Mouse (Mus musculus) hindbrain, embryonic 14.5 days (tissue): ENCODE data around the gene Mdga1. TPM values are rescaled to one million over a fixed set of nuclear protein-coding genes. Genes with fewer than 3 reads are reported as not detected.

Experiments
- ATAC-seq: fragments of 200-750 bp; cut with Nextera tagmentation; 2 replicates; pipeline ENCODE4 v1.8.0; 2017; ENCODE audit warnings: moderate number of reproducible peaks, mild to moderate bottlenecking, moderate TSS enrichment, moderate library complexity; ENCODE audit not compliant: low FRiP score
- DNase-seq: peaks from one replicate; pipeline ENCODE4 v3.0.0-alpha.2; 2015; ENCODE audit warnings: low spot score
- H3K27ac ChIP-seq: fragments of 300-500 bp; sonication (generic); 2 replicates; pipeline ENCODE4 v1.5.1; 2014; ENCODE audit warnings: mild to moderate bottlenecking, moderate library complexity
- H3K27me3 ChIP-seq: fragments of 300-500 bp; sonication (generic); 2 replicates; pipeline ENCODE4 v1.6.1; 2014; ENCODE audit warnings: mild to moderate bottlenecking, low read length, mixed read lengths; ENCODE audit not compliant: control insufficient read depth, insufficient read depth
- H3K36me3 ChIP-seq: fragments of 300-500 bp; sonication (generic); replicated peaks from 2 replicates; pipeline ENCODE4 v1.6.1; 2014; ENCODE audit not compliant: control insufficient read depth, insufficient read depth
- H3K4me1 ChIP-seq: fragments of 300-500 bp; sonication (generic); replicated peaks from 2 replicates; pipeline ENCODE4 v1.6.1; 2014; ENCODE audit warnings: antibody characterized with exemption, low read length, mixed read lengths; ENCODE audit not compliant: control insufficient read depth, insufficient read depth
- H3K4me2 ChIP-seq: fragments of 300-500 bp; sonication (generic); replicated peaks from 2 replicates; pipeline ENCODE4 v1.6.1; 2014; ENCODE audit warnings: mild to moderate bottlenecking, moderate library complexity
- H3K4me3 ChIP-seq: fragments of 300-500 bp; sonication (generic); replicated peaks from 2 replicates; pipeline ENCODE4 v1.5.1; 2014; ENCODE audit warnings: mild to moderate bottlenecking, low read length
- H3K9ac ChIP-seq: fragments of 300-500 bp; sonication (generic); 2 replicates; pipeline ENCODE4 v1.6.1; 2014
- H3K9me3 ChIP-seq: fragments of 300-500 bp; sonication (generic); 2 replicates; pipeline ENCODE4 v1.6.1; 2016; ENCODE audit warnings: low read length; ENCODE audit not compliant: control insufficient read depth
- WGBS: fragments of 180-500 bp; shearing (Covaris S2); extraction: QIAGEN DNeasy Blood & Tissue Kit; methylation state at CpG from one replicate; pipeline ENCODE4 v1.1.7; 2014; 5-methylcytosine and 5-hydroxymethylcytosine counted together
- polyA plus RNA-seq: library from polyadenylated mRNA; unstranded; fragments of >200 nt; fragmentation: Nextera tagmentation; extraction: Ambion mirVana; gene quantifications from 2 replicates; pipeline ENCODE4 v1.2.1, GENCODE M21; 2014

Gene Mdga1
- polyA plus RNA-seq, 1 experiment from 2014 or later: 17.6 TPM

DNA sequence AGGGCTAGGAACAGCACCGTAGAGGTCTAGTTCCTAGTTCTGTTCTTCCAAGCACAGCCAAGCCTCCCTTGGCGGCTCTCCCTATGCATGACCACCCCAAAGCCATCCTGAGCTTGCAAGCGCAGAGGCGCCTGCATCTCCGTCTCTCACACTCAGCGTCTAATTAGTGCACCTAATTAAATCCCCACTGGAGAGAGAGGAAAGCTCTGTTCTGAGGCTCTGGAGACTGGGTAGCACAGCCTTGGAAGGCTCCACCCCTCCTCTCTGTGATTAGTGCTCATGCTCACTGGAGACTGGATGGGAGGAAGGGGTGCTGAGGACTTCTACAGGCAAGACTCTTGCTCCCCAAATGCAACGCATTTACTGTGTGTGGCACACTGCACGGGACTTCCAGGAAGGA, 191.9 kb downstream of the Mdga1 start:
- WGBS: 69% methylated on average over 8 of the region's 8 CpGs
- Histone ChIP-seq H3K4me1 (no peaks in the 10 kb centered on the region; the same call in 1 of the 2 replicates), H3K4me3 (no peak overlapping the region), H3K9me3 (no peaks in the 10 kb centered on the region), H3K36me3 (no peaks in the 10 kb centered on the region), H3K27ac (no peak overlapping the region), H3K4me2 (no peak overlapping the region), H3K27me3 (no peaks in the 10 kb centered on the region), H3K9ac (no peak overlapping the region)
- no peak for ATAC-seq
- DNase-seq: no peak

Other genes starting within 250 kb of the Mdga1 start
- gene Zfand3, start 34.6 kb upstream of the Mdga1 start, polyA plus RNA-seq: 40.4 and 43.2 TPM in 2 replicates